In genomic region chr2:69380281-69380680, GRCm38 (mm10) we compare ENCODE assay signal across 9 mouse cellular contexts. TPM values are rescaled to one million over a fixed set of nuclear protein-coding genes. Genes with fewer than 3 reads are reported as not detected.
A peak's percentile ranks its signal among the peaks of the same experiment; 100 is the strongest.
DNase-seq lines count a peak whose midpoint lies in the region; ATAC-seq and TF ChIP-seq lines count a peak whose summit lies in the region.
"Had no signal": no experiment of that assay in that cellular context is flagged by ENCODE, and none has a peak within 500 bp of the region (broad histone marks: within the 10 kb centered on the region; RNA-seq: fewer than 3 reads in every experiment).

Gene Dhrs9 (plus strand): TSS chr2:69380445.

- H3K27ac ChIP-seq in spleen, adult 2 months (ENCODE audit: insufficient read depth, low read length): no peak within 1 kb of the TSS
- H3K27ac ChIP-seq in forebrain, embryonic 14.5 days (ENCODE audit: low read depth, low read length): no peak within 1 kb of the TSS

- H3K4me1 ChIP-seq in lung, adult 2 months (ENCODE audit: control insufficient read depth, insufficient read depth, low read length): no peaks in the 10 kb centered on the region
- no peaks in the 10 kb centered on the region; the same call in 1 of the 2 replicates for H3K4me1 ChIP-seq in spleen, adult 2 months (ENCODE audit: control insufficient read depth, insufficient read depth, insufficient read length)
- H3K4me1 ChIP-seq in forebrain, embryonic 14.5 days (ENCODE audit: control insufficient read depth, insufficient read depth, low read length): no peaks in the 10 kb centered on the region

- DNase-seq in ovary, adult 18-20 months (ENCODE audit: low spot score): peak; percentile 15
- no peak for DNase-seq in ovary, postnatal 14 days (ENCODE audit: low spot score)
- DNase-seq in adrenal gland, postnatal 25 days: peak; percentile 19
- DNase-seq in lung, adult 2 months: peak; percentile 40
- DNase-seq in spleen, adult 2 months (ENCODE audit: low read depth in 1 of 2, low spot score in 2 of 2): peak; percentile 4 to 39
- DNase-seq in c-Kit-positive CD71-positive TER-119-positive erythroid progenitor cells, embryonic 14.5 days (ENCODE audit: low spot score): no peak
- no peak for DNase-seq in gastrocnemius, adult 18-20 months (ENCODE audit: low spot score)
- no peak for DNase-seq in forebrain, embryonic 14.5 days (ENCODE audit: low spot score)

- no peaks in the 10 kb centered on the region for H3K27me3 ChIP-seq in spleen, adult 2 months (ENCODE audit: control insufficient read depth, insufficient read depth, low read length)
- H3K27me3 ChIP-seq in forebrain, embryonic 14.5 days (replicated peaks; ENCODE audit: control insufficient read depth, insufficient read depth, low read length): no peaks in the 10 kb centered on the region

- H3K36me3 ChIP-seq in spleen, adult 2 months (ENCODE audit: control insufficient read depth, insufficient read depth, low read length): no peaks in the 10 kb centered on the region
- no peaks in the 10 kb centered on the region for H3K36me3 ChIP-seq in forebrain, embryonic 14.5 days (ENCODE audit: control insufficient read depth, insufficient read depth, low read length)

- TF ChIP-seq POLR2A in lung, adult 2 months (IDR thresholded peaks at IDR 0.05; ENCODE audit: borderline replicate concordance, extremely low read depth, low read depth, low read length): peak; percentile 40; the same call in 1 of the 2 replicates
- no peak for TF ChIP-seq POLR2A in spleen, adult 2 months (IDR thresholded peaks at IDR 0.05; ENCODE audit: low read depth, low read length)

- H3K9ac ChIP-seq in forebrain, embryonic 14.5 days (ENCODE audit: low read length): no peak within 1 kb of the TSS

- TF ChIP-seq CTCF in lung, adult 2 months (IDR thresholded peaks at IDR 0.05; ENCODE audit: insufficient read depth, low read length): no peak
- no peak for TF ChIP-seq CTCF in spleen, adult 2 months (IDR thresholded peaks at IDR 0.05; ENCODE audit: extremely low read depth, insufficient read depth, insufficient read length, insufficient replicate concordance)

- ATAC-seq in forebrain, embryonic 14.5 days: no peak

- no peaks in the 10 kb centered on the region for H3K9me3 ChIP-seq in forebrain, embryonic 14.5 days (replicated peaks; ENCODE audit: control insufficient read depth, low read length)

- no peak within 1 kb of the TSS for H3K4me3 ChIP-seq in lung, adult 2 months (replicated peaks; ENCODE audit: extremely low read depth, low read depth, low read length)
- no peak within 1 kb of the TSS for H3K4me3 ChIP-seq in spleen, adult 2 months (ENCODE audit: extremely low read depth, insufficient read depth, insufficient read length)
- H3K4me3 ChIP-seq in forebrain, embryonic 14.5 days (ENCODE audit: low read depth, low read length): no peak within 1 kb of the TSS
- H3K4me3 ChIP-seq: erythroblast, embryonic 14.5 days had no signal

- no peak within 1 kb of the TSS for H3K4me2 ChIP-seq in forebrain, embryonic 14.5 days (ENCODE audit: low read length)

- WGBS in lung, adult 2 months: 23% methylated on average over 13 of the region's 13 CpGs
- 8% methylated on average over 13 of the region's 13 CpGs for WGBS in spleen, adult 2 months
- WGBS in forebrain, embryonic 14.5 days: 89% methylated on average over 13 of the region's 13 CpGs

RNA-seq across cellular contexts. Expression of gene Dhrs9, which starts in this region (rescaled TPM):
- total RNA-seq in adrenal gland, postnatal 25 days (2021): 0.73 and 1.7 TPM in 2 replicates
- 0.29 and 1.9 TPM in 2 replicates for polyA plus RNA-seq in lung, adult 2 months (2012; rRNA removed)
- 0.20 and 0.29 TPM in 2 replicates for polyA plus RNA-seq in spleen, adult 2 months (2012; rRNA removed)
- total RNA-seq in gastrocnemius, adult 18-20 months (2021): under 1 TPM in 1 of 2 experiments, not detected in 1; 0.05 TPM
- not detected in 2 replicates for polyA plus RNA-seq in forebrain, embryonic 14.5 days (2014; fragmentation: Nextera tagmentation; extraction: Ambion mirVana)
- polyA plus RNA-seq: erythroblast, embryonic 14.5 days had no signal

Comparison
In these comparisons a context has a peak if more than half of its experiments do, and no peak if none do; other contexts are left out.
1. DNase-seq: peak in ovary, adult 18-20 months (single experiment), adrenal gland, postnatal 25 days (single experiment) and lung, adult 2 months (single experiment); none in ovary, postnatal 14 days (single experiment), c-Kit-positive CD71-positive TER-119-positive erythroid progenitor cells, embryonic 14.5 days (single experiment), gastrocnemius, adult 18-20 months (single experiment) and forebrain, embryonic 14.5 days (single experiment).
2. Peak in DNase-seq in spleen, adult 2 months; RNA of the gene not detected or under 1 TPM.